Mouse (Mus musculus): ENCODE measurements around the gene Btbd11.

The Btbd11 gene

DNA sequence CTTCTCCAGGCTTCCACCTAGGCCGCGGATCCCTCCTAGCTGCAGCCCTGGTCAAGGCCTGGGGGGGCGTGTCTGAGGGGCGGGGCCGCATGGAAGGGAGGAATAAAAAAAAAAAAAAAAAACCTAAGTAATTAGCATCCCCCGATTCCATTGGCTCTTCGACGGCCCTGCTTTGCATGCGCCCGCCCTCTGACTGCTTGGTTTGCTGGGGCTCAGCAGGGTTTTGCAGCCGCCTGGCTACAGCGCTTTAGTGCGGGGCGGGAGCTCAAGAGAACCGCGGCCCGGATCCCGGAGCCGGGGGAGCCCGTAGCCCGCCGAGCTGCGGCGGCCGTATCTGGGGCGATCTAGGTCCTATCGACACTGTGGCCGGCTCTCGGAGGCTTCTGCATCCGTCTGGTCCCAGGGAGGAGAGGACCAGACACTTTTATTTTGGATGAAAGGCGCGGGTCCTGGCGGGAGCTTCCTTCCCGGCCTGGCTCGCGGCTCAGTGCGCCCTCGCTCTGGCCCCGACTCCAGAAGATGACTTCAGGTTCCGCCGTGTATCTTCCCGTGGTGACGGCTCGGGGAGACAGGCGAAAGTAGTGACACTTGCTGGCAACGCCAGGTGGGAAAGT lies at the start of gene Btbd11:
Btbd11 (plus strand) TSS at position 210 of the 614 bp plus-strand sequence.
- DNase-seq (ENCODE audit: low spot score in 2 of 2): peak; percentile 78 to 80

DNA sequence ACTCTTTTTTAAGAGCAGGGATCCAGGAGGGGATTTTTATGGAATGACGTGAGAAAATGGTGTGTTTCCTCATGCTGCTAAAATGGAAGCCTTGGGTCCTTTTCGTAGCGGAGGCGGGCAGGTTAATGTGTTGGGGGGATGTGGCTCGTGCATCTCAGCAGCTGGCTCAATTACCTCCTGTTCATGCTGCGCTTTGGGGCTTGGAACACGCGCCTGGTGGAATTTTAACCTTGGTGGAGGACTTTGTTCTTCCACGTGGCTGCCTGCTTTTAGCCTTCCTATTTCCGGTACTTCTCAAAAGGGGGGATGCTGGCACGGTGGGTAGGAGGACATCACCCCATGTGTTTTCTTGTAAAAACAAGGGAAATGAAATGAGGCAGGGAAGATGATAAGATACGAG lies 47.9 kb upstream of the Btbd11 start:
- DNase-seq (ENCODE audit: low spot score in 2 of 2): no peak

DNA sequence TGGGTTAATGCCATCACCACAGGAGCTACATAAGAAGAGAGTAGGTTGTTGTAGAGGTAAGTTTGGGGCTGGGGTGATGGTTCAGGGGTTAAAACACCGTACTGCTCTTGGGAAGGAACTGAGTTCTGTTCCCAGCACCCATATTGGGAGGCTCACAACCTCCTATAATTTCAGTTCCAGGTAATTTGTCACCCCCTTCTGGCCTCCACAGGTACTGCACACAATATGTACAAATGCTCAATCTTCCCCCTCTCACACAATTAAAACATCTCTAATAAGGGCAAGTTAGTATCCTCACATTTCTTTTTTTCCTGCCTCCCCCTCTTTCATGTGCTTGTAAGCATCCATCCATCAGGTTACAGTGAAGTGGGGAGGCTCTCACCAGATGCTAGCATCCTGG lies 44.7 kb upstream of the Btbd11 start:
- DNase-seq (ENCODE audit: low spot score in 2 of 2): no peak

DNA sequence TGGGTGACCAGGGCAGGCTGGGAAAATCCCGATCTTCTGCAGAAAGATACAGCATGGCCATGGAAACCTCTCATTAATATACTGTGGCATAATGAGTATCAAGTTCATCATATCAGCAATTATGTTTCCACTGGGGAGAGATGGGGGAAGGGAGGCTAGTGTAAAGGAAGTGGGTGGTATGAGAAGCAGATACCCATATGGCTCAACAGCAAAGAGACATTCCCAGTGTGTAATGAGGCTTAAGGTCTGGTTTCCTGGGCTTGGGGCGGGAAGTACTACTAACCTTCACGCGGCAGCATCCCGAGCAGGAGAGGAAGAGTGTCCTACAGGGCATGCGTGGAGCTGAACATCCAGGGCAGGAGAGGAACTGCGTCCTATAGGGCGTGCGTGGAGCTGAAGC lies 39.4 kb upstream of the Btbd11 start:
- no peak for DNase-seq (ENCODE audit: low spot score in 2 of 2)

DNA sequence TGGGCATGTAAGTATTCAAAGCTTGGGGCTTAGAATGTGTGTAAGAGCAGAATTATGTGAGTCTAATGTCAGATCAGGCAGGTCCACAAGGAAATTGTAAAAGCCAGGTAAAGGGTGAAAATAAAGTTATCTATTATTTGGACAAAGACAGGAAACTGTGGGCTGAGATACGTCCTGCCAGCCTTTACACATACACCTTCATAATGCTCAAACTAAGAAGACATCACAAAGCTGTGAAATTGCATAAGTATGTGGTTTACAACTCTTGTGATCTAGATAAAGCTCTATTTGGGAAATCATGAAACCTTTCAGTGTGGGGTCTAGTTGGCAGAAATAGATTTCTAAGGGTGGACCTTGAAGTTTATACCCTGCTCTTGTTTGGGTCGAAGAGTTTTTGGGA lies 34.1 kb upstream of the Btbd11 start:
- no peak for DNase-seq (ENCODE audit: low spot score in 2 of 2)

DNA sequence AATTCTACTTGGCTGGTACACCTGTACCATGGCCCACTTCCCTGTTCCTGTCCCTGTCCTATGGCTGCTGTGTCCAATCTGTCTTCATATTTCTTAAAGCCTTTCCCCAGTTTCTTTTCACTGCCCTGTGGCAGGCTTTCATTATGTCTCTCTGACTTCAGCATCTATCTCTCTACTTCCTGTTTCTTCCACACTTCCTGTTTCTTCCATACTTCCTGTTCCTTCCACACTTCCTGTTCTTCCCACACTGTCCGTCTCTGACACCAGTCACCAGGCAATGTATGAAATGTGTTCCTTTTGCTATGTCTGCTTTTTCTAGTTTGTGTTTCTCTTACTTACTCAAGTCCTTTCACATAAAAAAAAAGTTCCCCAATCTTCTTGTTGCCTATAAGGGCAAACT lies 32.3 kb upstream of the Btbd11 start:
- no peak for DNase-seq (ENCODE audit: low spot score in 2 of 2)

DNA sequence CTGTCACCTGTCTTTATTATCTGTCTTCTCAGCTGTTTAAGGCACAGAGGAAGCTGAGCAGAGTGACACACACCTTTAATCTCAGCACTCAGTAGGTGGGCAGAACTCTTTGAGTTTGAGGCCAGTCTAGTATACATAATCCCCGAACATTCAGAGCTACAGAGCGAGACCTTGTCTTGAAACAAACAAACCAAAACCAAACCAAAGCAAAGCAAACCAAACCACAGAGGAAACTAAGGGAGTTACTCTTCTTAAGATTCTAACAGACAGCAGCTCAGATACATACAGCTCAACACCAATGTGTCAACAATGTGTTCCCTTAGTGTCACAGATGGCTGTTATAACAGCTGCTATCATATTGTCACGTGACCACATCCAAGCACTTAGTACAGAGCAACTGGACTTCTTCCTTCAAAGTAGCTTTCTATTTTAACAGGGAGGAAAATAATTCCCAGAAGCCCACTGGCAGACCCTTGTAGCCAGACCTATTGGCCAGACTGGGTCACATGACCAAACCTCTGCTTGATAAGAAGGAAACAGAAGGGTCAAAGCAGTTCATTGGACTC lies 27.0 kb upstream of the Btbd11 start:
- no peak for DNase-seq (ENCODE audit: low spot score in 2 of 2)

DNA sequence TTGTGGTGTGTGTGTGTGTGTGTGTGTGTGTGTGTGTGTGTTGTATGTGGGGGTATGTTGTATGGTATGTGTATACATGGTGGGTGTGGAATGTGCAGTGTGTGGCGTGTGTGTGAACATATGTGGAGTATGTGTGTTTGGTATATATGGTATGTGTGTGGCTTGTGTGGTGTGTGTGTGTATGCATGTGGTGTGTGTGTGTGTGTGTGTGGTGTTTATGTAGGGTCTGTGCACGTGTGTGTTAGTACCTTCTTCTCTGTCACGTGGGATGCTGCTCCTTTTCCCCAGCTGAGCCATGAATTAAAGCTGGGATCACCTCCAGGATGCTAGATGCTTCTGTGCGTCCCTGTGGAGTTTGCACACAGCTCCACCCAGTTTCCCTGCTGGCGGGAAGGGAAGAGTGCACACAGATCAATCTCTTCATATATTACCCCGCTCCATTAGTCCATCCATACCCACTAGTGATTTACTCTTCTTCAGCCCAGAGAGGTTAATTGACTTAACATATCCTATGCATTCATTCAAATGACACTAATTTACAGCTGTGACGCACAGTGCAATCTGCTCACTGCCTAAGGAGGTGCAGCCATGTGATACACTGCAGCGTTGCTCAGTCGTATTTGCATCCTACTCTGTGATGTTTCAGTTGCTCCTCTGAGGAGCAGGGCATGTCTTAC lies 23.7 kb upstream of the Btbd11 start:
- DNase-seq (ENCODE audit: low spot score in 2 of 2): no peak

DNA sequence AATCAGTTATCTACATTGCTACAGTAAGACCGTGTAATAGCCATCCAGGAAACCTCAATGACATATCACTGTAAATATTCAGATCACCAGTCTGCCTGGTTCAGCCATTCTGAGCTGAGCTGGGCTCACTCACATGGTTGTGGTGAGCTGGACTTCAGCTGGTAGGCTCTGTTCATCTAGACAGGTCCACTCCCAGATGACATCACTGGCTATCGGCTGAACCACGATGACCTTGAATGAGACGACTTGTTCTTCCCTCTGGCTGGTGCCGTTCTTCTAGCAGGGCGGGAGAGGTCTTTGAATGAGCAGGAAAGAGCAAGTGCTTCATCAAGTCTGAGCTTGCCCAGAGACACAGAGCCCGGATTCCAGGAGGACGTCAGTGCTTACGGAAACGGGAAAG lies 19.7 kb upstream of the Btbd11 start:
- DNase-seq (ENCODE audit: low spot score in 2 of 2): no peak

DNA sequence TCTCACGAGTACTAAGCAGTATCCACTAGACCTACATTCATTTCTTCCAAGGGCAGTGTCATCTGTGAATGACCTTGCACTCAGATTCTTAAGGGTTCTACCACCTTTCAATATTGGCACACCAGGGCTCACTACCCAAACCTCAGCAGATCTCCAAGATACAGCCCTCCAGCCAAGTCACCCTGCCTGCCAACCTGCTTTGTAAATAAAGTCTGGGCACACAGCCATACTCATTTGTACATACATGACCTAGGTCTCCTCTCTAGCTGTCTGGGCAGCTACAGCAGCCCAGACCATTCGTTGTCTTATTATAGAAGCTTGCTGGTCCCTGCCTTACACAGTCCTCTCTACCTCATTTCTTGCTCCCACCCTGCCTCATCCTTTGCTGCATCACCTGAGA lies 15.3 kb upstream of the Btbd11 start:
- DNase-seq (ENCODE audit: low spot score in 2 of 2): no peak

DNA sequence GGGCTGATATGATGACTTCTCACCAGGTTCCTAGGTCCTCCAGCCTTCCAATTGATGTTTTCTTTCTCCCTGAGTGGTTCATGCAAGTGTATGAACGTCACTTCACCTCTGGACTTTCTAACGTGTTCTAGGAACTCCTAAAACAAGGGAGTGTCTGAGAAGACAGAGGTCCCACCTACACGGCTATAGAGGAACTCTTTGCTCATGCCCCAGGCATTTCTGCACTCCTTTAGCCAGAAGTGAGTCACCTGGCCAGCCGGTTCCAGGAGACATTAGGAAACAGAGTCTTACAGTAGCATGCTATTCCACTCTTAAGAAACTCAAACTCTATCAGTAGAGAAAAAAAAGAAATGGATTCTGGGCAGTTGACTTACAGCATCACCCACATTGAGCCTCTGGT lies 14.5 kb upstream of the Btbd11 start:
- no peak for DNase-seq (ENCODE audit: low spot score in 2 of 2)

DNA sequence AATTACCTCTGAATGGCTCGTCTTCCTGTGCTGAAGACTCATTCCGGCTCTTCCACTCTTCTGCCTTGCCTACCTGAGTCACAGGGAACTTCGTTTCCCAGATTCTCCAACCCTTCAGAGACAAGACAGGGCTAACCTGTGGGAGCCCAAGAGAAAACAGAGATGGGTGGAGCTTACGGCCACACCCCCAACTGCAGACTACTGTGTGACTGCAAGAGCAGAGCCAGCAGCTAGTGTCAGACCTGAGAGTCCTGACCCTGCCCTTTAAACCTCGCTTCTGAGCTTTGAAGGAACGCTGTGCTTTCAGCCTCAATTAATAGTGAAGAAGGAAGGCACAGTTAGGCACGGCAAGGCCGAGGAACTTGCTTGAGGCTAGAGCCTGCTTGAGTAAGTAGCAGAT lies 7.6 kb upstream of the Btbd11 start:
- no peak for DNase-seq (ENCODE audit: low spot score in 2 of 2)

DNA sequence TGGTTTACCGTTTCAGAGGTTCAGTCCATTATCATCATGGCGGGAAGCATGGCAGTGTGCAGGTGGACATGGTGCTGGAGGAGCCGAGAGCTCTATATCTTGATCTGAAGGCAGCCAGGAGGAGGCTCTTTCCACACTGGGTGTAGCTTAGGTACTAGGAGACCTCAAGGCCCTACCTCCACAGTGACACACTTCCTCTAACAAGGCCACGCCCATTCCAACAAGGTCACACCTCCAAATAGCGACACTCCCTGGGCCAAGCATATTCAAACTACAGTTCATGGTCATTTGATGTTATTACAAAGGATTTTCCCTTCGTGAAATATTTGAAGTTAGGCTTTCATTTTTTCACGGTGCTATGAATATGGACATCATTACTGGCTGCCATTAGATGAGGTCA lies 3.6 kb upstream of the Btbd11 start:
- no peak for DNase-seq (ENCODE audit: low spot score in 2 of 2)

DNA sequence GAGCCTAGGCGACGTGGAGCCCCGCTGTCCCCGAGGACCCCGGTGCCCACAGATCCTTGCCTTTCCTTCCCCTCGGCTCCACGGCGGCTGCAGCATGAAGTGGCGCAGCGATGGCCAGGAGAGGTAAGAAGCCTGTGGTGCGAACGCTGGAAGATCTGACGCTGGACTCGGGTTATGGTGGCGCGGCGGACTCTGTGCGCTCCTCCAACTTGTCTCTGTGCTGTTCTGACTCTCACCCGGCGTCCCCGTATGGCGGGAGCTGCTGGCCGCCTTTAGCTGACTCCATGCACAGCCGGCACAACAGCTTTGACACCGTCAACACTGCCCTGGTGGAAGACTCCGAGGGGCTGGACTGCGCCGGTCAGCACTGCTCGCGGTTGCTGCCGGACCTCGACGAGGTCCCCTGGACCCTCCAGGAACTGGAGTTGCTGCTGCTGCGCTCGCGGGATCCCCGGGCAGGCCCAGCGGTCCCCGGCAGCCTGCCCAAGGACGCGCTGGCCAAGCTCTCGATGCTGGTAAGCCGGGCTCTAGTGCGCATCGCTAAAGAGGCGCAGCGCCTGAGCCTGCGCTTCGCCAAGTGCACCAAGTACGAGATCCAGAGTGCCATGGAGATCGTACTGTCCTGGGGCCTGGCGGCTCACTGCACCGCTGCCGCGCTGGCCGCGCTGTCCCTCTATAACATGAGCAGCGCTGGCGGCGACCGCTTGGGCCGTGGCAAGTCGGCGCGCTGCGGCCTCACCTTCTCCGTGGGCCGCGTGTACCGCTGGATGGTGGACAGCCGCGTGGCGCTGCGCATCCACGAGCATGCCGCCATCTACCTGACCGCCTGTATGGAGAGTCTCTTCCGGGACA lies 831 bp downstream of the Btbd11 start:
- peak; percentile 14 to 15 for DNase-seq (ENCODE audit: low spot score in 2 of 2)

DNA sequence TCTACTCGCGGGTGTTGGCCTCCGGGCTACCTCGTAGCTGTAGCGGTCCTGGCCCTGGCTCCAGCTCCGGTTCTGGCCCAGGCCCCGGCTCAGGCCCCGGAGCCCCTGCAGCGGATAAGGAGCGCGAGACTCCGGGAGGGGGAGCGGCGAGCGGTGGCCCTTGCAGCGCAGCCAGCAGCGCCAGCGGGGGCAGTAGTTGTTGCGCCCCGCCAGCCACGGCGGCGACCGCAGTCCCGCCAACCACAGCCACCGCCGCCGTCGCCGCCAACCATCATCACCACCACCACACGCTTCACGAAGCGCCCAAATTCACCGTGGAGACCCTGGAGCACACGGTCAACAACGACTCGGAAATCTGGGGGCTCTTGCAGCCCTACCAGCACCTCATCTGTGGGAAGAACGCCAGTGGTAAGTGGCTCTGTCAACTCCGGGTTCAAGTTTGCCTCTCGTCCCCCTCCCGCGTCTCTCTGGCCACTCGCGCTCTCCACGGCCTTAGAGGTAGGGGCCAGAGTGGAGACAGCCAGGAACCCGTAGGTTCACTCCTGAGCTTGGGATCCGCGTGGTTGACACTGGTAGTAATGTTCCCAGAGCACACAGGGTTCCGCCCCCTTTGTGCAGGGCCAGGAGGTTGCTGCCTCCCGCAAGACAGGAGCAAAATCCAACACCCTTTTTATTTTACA lies 1.6 kb downstream of the Btbd11 start:
- DNase-seq (ENCODE audit: low spot score in 2 of 2): no peak

DNA sequence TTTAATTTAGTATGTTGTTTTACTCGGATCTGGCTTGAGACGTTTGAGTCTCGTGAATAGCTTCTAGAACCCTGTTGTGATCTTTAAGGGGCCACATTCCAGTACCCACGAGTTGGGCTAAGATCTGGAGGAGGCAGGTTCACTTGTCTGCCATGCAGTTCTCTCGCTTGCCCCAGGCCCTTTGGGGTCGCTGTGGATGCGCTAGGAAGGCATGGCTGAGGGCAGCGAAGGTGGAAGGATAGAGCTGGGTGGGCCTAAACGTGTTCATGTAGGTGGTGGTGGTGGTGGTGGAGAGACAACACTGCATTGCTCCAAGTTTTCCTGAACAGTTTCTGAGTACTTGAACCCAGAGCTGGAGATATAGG lies 2.1 kb downstream of the Btbd11 start:
- DNase-seq (ENCODE audit: low spot score in 2 of 2): no peak

DNA sequence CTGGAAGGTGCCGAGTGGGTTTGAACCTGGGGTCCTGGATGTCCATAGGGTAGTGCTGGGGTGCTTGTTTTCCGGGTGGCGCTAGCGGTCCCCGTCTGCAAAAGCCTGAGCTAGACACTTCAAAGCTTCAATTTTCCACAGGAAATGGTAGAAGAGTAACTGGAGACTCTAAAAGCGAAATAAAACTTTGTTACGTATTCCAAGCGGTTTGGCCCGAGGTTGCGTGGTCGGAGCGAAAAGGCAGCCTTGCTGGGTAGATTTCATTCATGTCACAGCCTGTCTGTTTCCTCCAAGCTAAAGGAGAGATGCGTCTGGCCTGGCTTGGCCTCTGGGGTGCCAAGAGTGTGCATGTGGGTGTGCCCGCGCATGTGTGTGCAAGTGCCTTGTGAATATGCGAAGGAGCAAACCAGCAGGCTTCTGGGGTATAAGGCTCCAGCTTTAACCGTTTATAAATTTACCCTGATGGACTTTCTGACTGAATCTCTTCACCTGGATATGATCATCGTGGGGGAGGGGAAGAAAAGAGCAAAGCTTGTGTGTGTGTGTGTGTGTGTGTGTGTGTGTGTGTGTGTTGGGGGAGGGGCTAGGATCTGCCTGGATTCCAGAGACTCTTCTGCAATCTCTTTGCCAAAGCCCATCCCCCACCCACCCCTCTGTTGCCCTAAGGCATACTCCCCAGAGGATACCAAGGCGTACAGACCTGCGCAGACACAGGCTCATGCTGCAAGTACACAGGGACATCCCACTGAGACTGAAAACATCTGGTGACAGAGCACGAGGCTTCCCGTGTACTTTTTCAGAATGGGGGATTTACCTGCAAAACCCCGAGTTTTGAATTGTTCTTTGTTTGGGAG lies 2.9 kb downstream of the Btbd11 start:
- DNase-seq (ENCODE audit: low spot score in 2 of 2): no peak

DNA sequence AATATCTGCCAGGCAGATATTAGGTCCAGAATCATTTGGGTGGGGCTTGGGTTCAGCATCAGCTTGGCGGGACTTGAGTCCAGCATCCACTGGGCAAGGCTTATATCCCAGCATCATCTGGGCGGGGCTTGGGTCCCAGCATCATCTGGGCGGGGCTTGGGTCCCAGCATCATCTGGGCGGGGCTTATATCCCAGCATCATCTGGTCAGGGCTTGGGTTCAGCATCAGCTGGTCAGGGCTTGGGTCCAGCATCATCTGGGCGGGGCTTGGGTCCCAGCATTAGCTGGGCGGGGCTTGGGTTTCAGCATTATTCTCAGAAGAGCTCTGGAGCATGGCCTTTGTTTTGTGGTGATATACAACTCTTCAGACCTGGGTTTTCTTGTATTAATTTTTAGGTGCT lies 6.4 kb downstream of the Btbd11 start:
- no peak for DNase-seq (ENCODE audit: low spot score in 2 of 2)

DNA sequence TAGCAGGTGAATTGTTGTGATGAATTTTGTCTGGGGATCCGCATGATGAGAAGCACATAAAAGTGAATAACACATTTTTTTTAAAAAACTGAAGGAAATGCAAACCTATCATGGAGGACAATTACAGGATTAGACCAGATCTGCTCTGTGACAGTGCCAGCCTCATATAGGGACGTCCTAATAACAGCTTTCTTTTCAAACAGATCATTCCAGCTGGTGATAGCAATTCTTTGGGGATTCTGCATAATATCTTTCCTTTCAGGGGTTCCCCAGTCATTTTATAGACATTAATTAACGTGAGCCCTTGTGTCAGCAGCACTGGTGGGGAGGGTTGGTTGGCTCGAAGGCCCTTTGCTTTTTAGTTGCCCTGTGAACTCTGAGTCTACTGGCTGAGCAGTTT lies 7.9 kb downstream of the Btbd11 start:
- no peak for DNase-seq (ENCODE audit: low spot score in 2 of 2)

DNA sequence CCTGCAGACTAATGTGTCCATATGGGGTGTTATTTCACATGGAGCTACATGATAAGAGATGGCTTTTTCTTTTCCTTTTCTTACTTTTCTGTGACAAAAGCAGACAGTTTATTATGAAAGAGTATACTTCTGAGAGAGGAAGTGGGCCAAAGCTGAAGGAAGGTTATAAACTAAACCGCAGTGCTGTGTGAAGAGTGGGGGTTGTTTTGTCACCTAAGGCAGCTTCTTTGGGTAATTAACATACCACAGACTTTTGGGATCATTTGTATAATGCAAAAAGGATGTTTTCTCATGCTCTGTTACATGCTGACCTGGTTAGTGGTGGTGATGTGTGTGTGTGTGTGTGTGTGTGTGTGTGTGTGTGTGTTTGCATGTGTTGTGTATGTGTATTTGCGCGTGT lies 24.5 kb downstream of the Btbd11 start:
- DNase-seq (ENCODE audit: low spot score in 2 of 2): no peak

Measured in right cerebral cortex, postnatal 36 days (tissue).